Mouse (Mus musculus): ENCODE measurements around the gene Ugt1a6a. TPM values are rescaled to one million over a fixed set of nuclear protein-coding genes. Genes with fewer than 3 reads are reported as not detected.
"Not testable (repeated sequence)": the region's sequence is repeated elsewhere in the genome, so short reads cannot be mapped to it uniquely, and the experiment has no call there.

The Ugt1a6a gene
- polyA plus RNA-seq, 1 experiment from 2014 or later = 3.7 TPM

DNA sequence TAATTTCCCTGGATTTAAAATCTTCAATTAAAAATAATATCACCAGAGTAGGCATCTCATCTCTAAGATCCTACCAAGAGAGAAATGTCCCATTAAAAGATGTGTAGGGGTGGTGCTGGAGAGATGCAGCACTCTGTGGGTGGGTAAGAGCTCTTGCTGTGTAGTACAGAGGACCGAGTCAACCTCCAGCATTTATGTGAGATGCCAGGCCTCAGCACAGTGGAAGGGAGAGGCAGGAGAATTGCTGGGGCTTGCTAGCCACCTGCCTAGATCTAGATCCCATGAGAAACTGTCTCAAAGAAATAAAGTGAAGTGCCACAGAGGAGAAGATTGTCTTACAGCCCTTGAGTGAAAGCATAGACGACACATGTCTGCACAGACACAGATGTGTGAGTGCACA lies 81.9 kb downstream of the Ugt1a6a start:
- ATAC-seq (ENCODE audit: low FRiP score, low read depth) = no peak

DNA sequence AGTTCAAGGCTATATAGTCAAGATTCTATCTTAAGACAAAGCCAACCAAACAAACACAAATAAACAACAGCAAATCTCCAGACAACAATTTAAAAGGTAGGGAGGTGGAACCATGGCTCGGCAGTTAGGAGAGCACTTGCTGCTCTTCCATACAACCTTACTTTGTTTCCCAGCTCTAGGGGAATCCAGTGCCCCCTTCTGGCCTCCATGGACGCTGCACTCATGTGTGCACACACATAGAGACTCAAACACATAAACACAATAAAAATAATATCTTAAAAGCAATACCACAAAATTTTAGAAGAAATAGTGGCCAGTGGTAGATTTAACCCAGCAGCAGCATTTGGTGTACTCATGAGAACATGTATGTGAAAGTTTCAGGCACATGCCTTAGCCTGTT lies 82.5 kb downstream of the Ugt1a6a start:
- peaks cover 55% of the 10 kb centered on the region for H3K9me3 ChIP-seq
- no peak overlapping the region for H3K4me3 ChIP-seq
- H3K4me1 ChIP-seq (replicated peaks) = no peaks in the 10 kb centered on the region
- H3K4me2 ChIP-seq = no peak overlapping the region
- 61% methylated on average over 2 of the region's 2 CpGs for WGBS
- no peak overlapping the region for H3K27ac ChIP-seq (replicated peaks)
- H3K9ac ChIP-seq = no peak overlapping the region
- H3K27me3 ChIP-seq = no peaks in the 10 kb centered on the region
- no peak for ATAC-seq (ENCODE audit: low FRiP score, low read depth)
- H3K36me3 ChIP-seq = no peaks in the 10 kb centered on the region

More for the DNA sequence above, 81.9 kb downstream of the Ugt1a6a start:
- Histone ChIP-seq H3K4me2 (no peak overlapping the region), H3K9ac (no peak overlapping the region), H3K4me3 (no peak overlapping the region), H3K27me3 (no peaks in the 10 kb centered on the region), H3K4me1 (replicated peaks) (no peaks in the 10 kb centered on the region), H3K27ac (replicated peaks) (no peak overlapping the region), H3K36me3 (no peaks in the 10 kb centered on the region), H3K9me3 (peaks cover 58% of the 10 kb centered on the region)
- 60% methylated on average over 2 of the region's 2 CpGs for WGBS

DNA sequence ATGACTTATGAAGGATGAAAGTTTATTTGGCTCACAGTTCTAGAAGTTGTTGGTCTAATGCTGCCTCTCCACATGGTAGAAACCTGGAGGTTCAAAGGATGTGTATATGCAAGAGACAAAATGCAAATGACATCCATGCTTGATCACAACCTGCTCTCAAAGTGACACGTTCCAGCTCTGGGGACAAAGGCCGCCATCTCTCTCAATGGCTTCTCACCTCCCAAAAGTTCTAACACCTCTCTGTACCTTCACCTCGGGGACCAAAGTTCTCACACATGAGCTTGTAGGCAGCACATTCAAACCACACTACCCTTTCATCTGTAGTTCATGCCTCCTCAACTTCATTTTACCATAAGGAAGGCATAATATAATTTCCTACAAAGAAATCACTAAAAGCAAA lies 83.0 kb downstream of the Ugt1a6a start:
- Histone ChIP-seq H3K27ac (replicated peaks) (no peak overlapping the region), H3K9me3 (peaks cover 53% of the 10 kb centered on the region), H3K4me3 (no peak overlapping the region), H3K36me3 (no peaks in the 10 kb centered on the region), H3K4me2 (no peak overlapping the region), H3K4me1 (replicated peaks) (no peaks in the 10 kb centered on the region), H3K9ac (no peak overlapping the region), H3K27me3 (no peaks in the 10 kb centered on the region)
- 37% methylated on average over 3 of the region's 3 CpGs for WGBS
- no peak for ATAC-seq (ENCODE audit: low FRiP score, low read depth)

DNA sequence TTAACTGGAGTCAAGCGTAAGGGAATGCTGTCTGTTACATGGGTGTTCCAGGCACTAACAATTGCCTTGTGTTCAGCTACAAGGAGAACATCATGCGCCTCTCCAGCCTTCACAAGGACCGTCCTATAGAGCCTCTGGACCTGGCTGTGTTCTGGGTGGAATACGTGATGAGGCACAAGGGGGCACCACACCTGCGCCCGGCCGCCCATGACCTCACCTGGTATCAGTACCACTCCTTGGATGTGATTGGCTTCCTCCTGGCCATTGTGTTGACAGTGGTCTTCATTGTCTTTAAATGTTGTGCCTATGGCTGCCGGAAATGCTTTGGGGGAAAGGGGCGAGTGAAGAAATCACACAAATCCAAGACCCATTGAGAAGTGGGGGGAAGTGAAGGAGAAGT lies 83.4 kb downstream of the Ugt1a6a start:
- 76% methylated on average over 9 of the region's 9 CpGs for WGBS

DNA sequence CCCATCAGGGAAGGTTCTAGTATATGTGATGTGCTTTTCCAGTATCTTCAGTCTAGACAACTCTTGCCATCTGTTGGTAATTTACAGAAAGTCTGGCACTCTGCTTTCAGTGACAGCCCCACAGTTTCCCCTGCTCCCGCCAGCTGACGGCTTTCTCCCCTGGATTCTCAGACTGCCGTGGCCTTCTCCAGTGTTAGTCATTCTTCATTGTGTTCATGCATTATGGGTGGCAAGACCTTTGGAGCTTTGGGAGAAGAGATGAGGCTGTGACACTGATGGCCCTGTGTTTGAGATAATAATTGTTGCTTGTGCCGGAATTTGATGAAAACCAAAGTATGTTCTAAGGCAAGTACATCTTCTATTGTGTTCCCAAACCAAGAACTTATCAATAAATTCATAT lies 84.0 kb downstream of the Ugt1a6a start:
- Histone ChIP-seq H3K27ac (replicated peaks) (no peak overlapping the region), H3K36me3 (no peaks in the 10 kb centered on the region), H3K27me3 (no peaks in the 10 kb centered on the region), H3K9me3 (peaks cover 43% of the 10 kb centered on the region), H3K4me2 (no peak overlapping the region), H3K9ac (no peak overlapping the region), H3K4me1 (replicated peaks) (no peaks in the 10 kb centered on the region), H3K4me3 (no peak overlapping the region)
- ATAC-seq (ENCODE audit: low FRiP score, low read depth) = no peak
- WGBS = 51% methylated on average over 4 of the region's 4 CpGs

More for the DNA sequence above, 83.4 kb downstream of the Ugt1a6a start:
- Histone ChIP-seq H3K9ac (no peak overlapping the region), H3K36me3 (no peaks in the 10 kb centered on the region), H3K4me1 (replicated peaks) (no peaks in the 10 kb centered on the region), H3K4me3 (no peak overlapping the region), H3K9me3 (peaks cover 48% of the 10 kb centered on the region), H3K27ac (replicated peaks) (no peak overlapping the region), H3K4me2 (no peak overlapping the region), H3K27me3 (no peaks in the 10 kb centered on the region)
- no peak for ATAC-seq (ENCODE audit: low FRiP score, low read depth)

DNA sequence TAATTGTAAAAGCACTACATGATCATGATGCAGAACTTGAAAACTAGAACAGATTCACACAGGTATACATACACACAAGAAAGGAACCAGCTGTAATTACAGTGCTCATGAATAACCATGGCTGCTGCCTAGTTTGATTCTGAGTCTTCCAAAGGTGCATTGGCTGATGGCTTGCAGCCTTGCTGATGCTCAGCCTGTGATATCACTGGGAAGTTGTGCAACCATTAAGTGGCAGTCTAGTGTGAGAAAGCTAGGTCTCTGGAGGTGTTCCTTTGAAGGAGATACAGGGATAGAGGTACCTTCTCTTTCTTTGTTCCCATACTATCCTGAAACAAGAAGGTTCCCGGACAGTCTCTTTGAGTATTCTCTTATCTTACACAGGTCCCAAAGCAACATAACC lies 84.4 kb downstream of the Ugt1a6a start:
- no peak overlapping the region for H3K4me2 ChIP-seq

DNA sequence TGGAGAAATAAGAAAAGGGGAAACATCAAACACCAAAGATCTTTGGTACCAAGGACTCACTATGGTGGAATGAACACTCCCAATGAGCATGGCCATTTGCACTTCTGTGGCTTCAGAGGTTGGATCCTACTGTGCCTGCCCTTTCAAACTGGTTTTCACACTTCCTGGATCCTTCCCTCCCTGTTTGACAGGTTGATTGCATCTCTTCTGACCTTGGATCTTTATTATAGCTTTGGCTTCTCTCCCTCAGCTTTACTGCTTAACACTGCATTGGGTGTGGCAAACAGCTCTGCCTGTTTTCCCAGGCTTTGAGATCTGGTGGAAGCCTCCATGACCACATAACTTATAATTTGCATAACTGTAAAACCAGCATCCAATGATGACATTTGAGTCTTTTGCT lies 85.7 kb downstream of the Ugt1a6a start:
- H3K36me3 ChIP-seq = no peaks in the 10 kb centered on the region
- no peaks in the 10 kb centered on the region for H3K4me1 ChIP-seq (replicated peaks)
- H3K9ac ChIP-seq = no peak overlapping the region
- no peak overlapping the region for H3K4me3 ChIP-seq
- no peak overlapping the region for H3K27ac ChIP-seq (replicated peaks)
- no peak for ATAC-seq (ENCODE audit: low FRiP score, low read depth)
- H3K4me2 ChIP-seq = no peak overlapping the region
- H3K27me3 ChIP-seq = no peaks in the 10 kb centered on the region
- H3K9me3 ChIP-seq = peaks cover 28% of the 10 kb centered on the region

More for the DNA sequence above, 84.4 kb downstream of the Ugt1a6a start:
- Histone ChIP-seq H3K4me3 (no peak overlapping the region), H3K9ac (no peak overlapping the region), H3K27me3 (no peaks in the 10 kb centered on the region), H3K27ac (replicated peaks) (no peak overlapping the region), H3K36me3 (no peaks in the 10 kb centered on the region), H3K4me1 (replicated peaks) (no peaks in the 10 kb centered on the region), H3K9me3 (peaks cover 38% of the 10 kb centered on the region)
- WGBS = 21% methylated on average over 1 of the region's 1 CpGs
- ATAC-seq (ENCODE audit: low FRiP score, low read depth) = no peak

DNA sequence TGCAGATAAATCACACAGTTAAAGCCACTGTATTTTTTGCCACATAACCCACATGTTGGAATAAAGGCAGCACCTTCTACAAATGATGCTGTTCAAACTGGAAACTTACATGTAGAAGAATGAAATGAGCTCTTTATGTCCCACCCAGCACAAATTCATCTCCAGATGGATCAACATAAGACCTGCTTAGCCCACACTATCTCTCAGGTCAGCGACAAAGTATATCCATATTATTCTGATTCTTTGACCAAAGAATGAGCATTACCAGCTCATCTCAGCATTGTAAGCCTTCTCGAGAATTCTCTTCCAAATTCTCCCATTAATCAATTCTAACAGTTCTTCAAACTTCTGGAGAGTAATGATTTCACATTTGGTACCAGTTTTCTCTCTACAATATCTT lies 87.6 kb downstream of the Ugt1a6a start:
- no peak for ATAC-seq (ENCODE audit: low FRiP score, low read depth)
- no peak overlapping the region for H3K9ac ChIP-seq
- H3K36me3 ChIP-seq = no peaks in the 10 kb centered on the region
- peaks cover 30% of the 10 kb centered on the region for H3K9me3 ChIP-seq
- no peaks in the 10 kb centered on the region for H3K27me3 ChIP-seq
- H3K4me3 ChIP-seq = no peak overlapping the region
- H3K4me1 ChIP-seq (replicated peaks) = no peaks in the 10 kb centered on the region
- 56% methylated on average over 2 of the region's 2 CpGs for WGBS
- H3K27ac ChIP-seq (replicated peaks) = no peak overlapping the region
- H3K4me2 ChIP-seq = no peak overlapping the region

DNA sequence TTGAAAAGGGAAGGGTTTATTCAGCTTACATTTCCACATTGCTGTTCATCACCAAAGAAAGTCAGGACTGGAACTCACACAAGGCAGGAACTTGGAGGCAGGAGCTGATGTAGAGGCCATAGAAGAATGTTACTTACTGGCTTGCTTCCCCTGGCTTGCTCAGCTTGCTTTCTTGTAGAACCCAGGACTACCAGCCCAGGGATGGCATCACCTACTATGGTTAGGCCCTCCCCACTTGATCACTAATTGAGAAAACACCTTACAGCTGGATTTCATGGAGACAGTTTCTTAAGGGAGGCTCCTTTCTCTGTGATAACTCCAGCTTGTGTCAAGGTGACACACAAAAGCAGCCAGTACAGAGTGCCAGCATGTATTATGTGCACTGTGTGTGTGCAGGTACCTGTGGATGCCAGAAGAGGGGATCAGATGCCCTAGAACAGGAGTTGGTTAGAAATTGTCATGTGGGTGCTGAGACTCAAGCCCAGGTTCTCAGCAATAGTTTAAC lies 88.5 kb downstream of the Ugt1a6a start:
- H3K27me3 ChIP-seq; H3K4me1 ChIP-seq (replicated peaks); ATAC-seq (ENCODE audit: low FRiP score, low read depth); H3K9ac ChIP-seq; H3K4me3 ChIP-seq; H3K4me2 ChIP-seq; H3K27ac ChIP-seq (replicated peaks); H3K36me3 ChIP-seq: not testable (repeated sequence)
- peaks cover 33% of the 10 kb centered on the region for H3K9me3 ChIP-seq

DNA sequence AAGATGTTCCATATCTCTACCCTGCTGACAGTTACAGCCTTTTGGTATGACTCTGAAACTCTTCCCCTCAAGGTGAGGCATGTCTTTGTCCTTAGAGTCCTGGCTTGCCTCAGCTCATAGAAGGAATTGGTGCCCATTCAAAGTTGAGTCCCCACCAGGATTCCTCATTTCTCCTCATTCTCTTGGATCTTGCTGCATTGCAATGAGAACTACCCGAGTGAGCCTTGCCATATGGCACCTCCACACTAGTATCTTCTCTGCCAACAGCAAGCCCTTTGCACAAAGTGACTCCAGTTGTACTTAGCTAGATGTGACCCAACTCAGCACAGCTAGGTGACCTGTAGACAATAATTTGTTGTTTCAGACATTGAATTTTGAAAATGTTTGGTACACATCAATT lies 89.0 kb downstream of the Ugt1a6a start:
- Histone ChIP-seq H3K27ac (replicated peaks) (no peak overlapping the region), H3K4me3 (no peak overlapping the region), H3K9me3 (peaks cover 39% of the 10 kb centered on the region), H3K9ac (no peak overlapping the region), H3K27me3 (no peaks in the 10 kb centered on the region), H3K4me2 (no peak overlapping the region), H3K4me1 (replicated peaks) (no peaks in the 10 kb centered on the region), H3K36me3 (no peaks in the 10 kb centered on the region)
- 60% methylated on average over 1 of the region's 1 CpGs for WGBS
- no peak for ATAC-seq (ENCODE audit: low FRiP score, low read depth)

DNA sequence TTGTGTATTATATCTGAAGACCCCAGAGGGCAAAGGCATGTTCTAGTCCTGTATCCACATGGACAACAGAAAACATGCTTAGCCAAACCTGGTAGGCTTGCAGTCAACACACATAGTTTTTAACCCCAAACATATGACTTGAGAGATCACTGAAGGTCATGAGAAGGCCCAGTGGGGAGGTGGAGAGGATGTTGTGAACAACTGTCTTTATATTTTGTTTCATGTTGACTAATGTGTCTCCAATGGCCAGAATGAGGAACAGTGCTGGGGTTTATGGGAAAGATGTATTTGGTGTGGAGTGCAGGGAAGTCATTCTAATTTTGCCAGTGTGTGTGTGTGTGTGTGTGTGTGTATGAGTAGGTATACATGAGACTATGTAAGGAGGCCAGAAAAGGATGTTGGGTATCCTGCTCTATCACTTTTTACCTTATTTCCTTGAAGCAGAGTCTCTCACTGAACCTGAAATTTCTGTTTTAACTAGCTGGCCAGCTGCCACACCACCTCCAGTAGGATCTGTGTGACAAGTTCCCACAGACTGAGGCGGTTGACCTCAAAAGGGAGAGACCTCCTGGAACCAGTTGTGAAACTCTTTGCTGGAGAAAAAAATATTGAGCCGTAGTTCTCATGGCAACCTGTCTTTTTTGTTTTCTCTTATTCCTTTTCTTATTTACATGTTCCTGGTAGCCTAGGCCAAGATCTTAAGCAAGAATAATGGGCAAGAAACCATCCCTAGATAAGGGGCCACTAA lies 89.6 kb downstream of the Ugt1a6a start:
- H3K4me1 ChIP-seq (replicated peaks) = no peaks in the 10 kb centered on the region
- peaks cover 45% of the 10 kb centered on the region for H3K9me3 ChIP-seq
- H3K4me2 ChIP-seq = no peak overlapping the region
- H3K4me3 ChIP-seq = no peak overlapping the region
- ATAC-seq (ENCODE audit: low FRiP score, low read depth) = no peak
- no peaks in the 10 kb centered on the region for H3K27me3 ChIP-seq
- no peak overlapping the region for H3K9ac ChIP-seq
- H3K27ac ChIP-seq (replicated peaks) = no peak overlapping the region
- WGBS = 74% methylated on average over 2 of the region's 2 CpGs
- no peaks in the 10 kb centered on the region for H3K36me3 ChIP-seq

DNA sequence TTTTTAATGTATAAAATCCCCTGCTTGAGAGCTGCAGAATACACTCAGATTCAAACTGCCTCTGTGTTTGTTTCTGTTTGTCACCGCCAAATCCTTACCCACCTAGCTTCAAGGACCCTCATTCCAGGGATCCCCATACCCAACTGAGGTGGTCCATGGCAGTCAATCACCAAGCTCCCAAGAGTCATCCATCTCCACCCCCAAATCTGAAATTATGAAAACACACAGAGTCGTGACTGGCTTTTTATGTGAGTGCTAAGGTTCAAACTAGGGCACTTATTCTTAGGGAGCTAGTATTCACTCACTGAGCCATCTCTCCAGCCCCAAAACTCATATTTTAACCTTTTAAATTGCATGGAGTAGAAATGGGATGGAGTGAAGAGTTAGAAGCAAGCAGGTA lies 90.7 kb downstream of the Ugt1a6a start:
- peaks cover 56% of the 10 kb centered on the region for H3K9me3 ChIP-seq
- H3K4me1 ChIP-seq (replicated peaks); H3K4me3 ChIP-seq; H3K27ac ChIP-seq (replicated peaks); ATAC-seq (ENCODE audit: low FRiP score, low read depth); H3K36me3 ChIP-seq; H3K4me2 ChIP-seq; H3K27me3 ChIP-seq; H3K9ac ChIP-seq: not testable (repeated sequence)
- WGBS = 39% methylated on average over 2 of the region's 2 CpGs

DNA sequence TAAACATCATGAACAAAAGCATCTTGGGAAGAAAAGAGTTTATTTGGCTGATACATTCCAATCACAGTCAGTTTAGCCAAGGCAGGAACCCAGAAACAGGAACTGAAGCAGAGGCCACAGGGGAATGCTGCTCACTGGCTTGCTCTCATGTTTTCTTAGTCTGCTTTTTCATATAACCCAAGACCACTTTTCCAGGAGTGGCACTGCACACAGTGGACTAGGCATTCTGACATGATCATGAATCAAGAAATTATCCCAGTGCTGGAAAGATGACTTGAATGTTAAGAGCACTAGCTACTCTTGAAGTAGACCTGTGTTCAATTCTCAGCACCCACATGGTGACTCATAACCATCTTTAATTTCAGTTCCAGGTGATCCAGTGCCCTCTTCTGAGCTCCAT lies 91.1 kb downstream of the Ugt1a6a start:
- Histone ChIP-seq H3K4me2 (no peak overlapping the region), H3K4me3 (no peak overlapping the region), H3K27ac (replicated peaks) (no peak overlapping the region), H3K36me3 (no peaks in the 10 kb centered on the region), H3K27me3 (no peaks in the 10 kb centered on the region), H3K9me3 (peaks cover 60% of the 10 kb centered on the region), H3K4me1 (replicated peaks) (no peaks in the 10 kb centered on the region), H3K9ac (no peak overlapping the region)
- ATAC-seq (ENCODE audit: low FRiP score, low read depth) = no peak

Measured in hindbrain, embryonic 15.5 days (tissue).